Mouse (Mus musculus) brown adipose tissue, adult 24 weeks (tissue): Measurements from ENCODE around the gene Zfp423. TPM values are rescaled to one million over a fixed set of nuclear protein-coding genes. Genes with fewer than 3 reads are reported as not detected.

Experiments
- H3K27ac ChIP-seq: fragments of 200-500 bp; replicated peaks from 2 replicates; pipeline ENCODE4 v1.5.1; 2012; ENCODE audit warnings: low read depth, mild to moderate bottlenecking, low read length
- H3K4me1 ChIP-seq: fragments of 200-500 bp; 2 replicates; pipeline ENCODE4 v1.6.1; 2012; ENCODE audit warnings: low read length, mixed read lengths; ENCODE audit not compliant: control insufficient read depth, insufficient read depth, insufficient read length
- H3K4me3 ChIP-seq: fragments of 200-500 bp; 2 replicates; pipeline ENCODE4 v1.5.1; 2012; ENCODE audit warnings: low read depth, mild to moderate bottlenecking, low read length, moderate library complexity; ENCODE audit not compliant: insufficient read depth
- polyA plus RNA-seq: library from polyadenylated mRNA; stranded (reverse); fragments of >200 nt; gene quantifications from 2 replicates; pipeline ENCODE4 v1.2.4, GENCODE M21; 2012; ENCODE audit not compliant: missing spikeins, insufficient read depth, insufficient read length

Zfp423 gene
- polyA plus RNA-seq, 1 experiment, result 14.0 TPM

DNA sequence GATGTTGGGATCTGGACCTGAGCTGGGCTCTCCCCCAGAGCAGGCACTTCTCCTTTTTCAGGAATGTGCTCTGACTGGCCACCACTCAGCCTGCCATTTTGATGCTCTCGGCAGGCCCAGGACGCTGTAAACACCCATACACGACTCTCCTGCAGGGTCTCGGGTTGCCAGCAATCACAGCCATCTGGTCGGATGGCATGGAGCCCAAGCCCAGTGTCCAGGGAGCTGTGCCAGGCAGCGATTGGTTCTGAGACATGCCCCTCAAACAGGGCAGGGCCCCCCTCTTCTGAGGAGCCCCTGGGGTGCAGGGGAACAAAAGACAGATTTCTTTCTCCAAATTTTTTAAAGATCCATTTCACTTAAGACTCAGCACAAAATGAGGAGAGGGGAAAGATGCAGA is 314.0 kb downstream of the Zfp423 start:
- H3K27ac ChIP-seq, result no peak overlapping the region
- no peaks in the 10 kb centered on the region for H3K4me1 ChIP-seq
- H3K4me3 ChIP-seq, result no peak overlapping the region

DNA sequence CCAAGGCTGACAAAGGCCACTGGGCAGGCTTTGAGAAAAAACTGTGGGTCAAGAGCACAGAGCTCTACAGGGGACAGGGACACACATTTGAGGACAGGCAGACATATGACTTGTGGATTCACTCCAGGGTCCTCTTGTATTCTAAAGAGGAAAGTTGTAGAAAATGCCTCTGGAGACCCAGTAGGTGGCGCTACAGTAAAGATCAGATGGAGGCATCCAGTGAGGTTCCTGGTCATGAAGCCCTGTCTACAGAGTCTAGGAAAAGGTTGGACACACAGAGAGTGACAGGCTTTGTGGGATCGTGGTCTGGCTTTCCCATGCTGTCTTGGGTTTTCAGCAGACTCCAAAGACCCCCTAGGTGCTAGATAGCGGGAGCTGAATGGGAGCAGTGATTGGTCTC is 318.5 kb downstream of the Zfp423 start:
- Histone ChIP-seq H3K4me3 (no peak overlapping the region), H3K4me1 (no peaks in the 10 kb centered on the region), H3K27ac (no peak overlapping the region)

DNA sequence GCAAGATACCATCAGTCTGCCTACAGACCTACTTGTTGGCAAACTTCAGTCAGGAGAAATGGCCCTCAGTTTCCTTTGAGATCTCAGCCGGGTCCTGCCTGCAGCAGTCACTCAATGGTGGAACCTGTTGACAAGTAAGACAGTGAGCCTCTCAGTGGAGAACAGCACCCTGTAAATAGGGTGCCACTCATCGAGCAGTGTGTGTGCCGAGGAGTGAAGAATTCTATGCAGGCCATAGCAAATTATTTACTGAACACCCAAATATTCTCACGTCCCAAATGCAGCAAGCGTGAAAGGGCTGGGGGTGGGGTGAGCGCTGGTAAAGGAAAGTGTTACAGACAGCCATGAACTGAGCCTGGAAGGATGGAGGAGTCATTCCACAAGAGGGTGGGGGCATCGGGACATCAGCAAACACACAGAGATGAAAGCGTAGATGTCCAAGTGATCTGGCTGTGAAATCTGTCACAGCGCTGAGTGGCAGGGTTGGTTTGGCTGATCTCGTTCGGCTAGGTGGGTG is 323.1 kb downstream of the Zfp423 start:
- Histone ChIP-seq H3K4me1 (no peaks in the 10 kb centered on the region), H3K27ac (no peak overlapping the region), H3K4me3 (no peak overlapping the region)

DNA sequence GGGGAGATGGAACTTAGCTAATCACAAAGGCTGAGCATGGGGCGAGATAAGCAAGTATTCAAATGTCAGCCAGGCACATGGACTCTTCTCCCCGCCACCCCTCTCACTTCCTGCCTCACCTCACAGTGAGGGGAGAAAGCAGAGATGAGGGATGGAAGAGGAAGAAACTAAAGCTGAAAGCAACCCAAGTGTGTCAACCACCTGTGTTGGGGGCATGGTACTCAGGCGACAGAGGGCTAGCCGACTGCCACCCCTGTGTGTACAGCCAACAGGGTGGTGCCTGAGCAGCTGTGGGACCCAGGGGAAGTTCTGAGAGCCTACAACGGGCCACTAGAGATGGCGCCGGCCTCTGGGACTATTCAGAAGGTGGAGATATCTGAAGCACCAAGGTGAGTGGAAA is 327.6 kb downstream of the Zfp423 start:
- no peak overlapping the region for H3K4me3 ChIP-seq
- no peak overlapping the region for H3K27ac ChIP-seq
- H3K4me1 ChIP-seq, result no peaks in the 10 kb centered on the region

DNA sequence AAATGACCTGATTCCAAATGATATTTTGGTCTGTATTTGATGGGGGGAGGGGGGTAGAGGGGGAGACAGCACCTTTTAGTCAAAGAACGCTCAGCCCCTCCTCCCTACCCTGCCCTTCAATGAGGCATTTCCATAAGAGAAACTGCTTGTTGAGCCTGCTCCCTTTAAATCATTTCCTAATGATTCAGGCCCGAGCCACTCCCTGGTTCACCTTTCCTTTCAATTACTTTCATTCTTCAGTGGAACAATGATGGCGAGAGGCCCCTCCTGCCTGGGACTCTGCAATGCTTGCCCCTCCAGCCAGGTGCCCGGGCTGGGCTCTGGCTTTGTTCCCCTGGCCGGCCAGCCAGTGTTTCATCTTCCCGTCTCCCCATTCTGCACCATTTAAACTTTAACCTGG is 329.7 kb downstream of the Zfp423 start:
- Histone ChIP-seq H3K4me1 (no peaks in the 10 kb centered on the region), H3K27ac (no peak overlapping the region), H3K4me3 (no peak overlapping the region)

DNA sequence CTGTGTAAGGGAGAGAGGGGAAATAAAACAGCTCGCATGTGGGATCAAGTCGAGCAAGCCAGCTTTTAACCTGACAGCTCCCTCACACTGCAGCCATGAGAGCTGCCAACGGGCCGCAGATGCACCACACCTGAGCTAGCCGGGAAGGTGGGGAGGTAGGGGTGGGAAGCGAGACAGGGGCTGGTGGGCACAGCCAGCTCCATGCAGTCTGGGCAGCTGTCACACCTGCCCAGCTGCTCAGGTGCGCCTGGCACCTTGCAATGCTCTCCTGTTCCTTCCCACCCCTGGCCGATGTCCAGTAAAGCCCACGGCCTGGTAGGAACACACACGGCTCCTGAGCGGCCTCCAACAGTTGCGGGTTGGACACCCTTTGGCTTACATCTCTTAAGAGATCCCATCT is 338.2 kb downstream of the Zfp423 start:
- Histone ChIP-seq H3K4me1 (no peaks in the 10 kb centered on the region), H3K27ac (no peak overlapping the region), H3K4me3 (no peak overlapping the region)

DNA sequence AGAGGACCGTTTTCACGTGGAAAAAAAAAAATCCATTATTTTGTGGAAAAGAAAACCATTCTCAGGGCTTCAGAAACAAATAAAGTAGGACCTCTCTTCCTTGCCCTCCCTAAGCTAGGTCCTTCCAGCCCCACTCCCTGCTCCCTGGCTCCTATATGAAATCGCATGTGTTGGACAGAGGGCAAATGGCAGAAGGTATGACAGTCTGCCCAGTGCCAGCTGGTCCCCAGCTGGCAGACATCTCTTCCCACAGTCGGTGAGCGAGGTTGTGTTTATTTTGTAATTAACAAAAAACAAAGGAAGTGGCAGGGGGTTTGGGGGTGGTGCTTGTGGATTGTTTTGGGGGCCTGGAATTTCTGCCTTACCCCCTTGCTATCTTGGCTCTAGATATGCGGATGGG is 339.2 kb downstream of the Zfp423 start:
- no peaks in the 10 kb centered on the region for H3K4me1 ChIP-seq
- H3K4me3 ChIP-seq, result no peak overlapping the region
- H3K27ac ChIP-seq, result no peak overlapping the region

DNA sequence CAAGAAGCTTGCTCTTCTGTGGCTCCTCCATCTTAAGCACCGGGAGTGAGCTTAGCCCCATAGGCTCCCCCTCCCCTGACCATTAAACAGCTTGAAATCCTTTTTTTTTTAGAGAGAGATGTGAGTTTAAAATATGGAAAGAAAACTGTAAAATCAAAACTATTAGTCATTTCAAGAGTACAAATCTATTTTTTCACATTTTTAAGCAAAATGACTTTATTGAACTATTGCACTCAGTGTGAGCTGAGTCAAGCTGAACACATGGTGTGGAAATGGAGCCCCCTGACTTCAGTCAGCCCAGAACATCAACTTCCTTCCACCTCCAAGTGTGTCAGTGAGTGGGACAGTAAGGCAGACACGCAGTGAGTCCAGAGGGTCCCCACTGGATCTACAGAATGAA is 339.9 kb downstream of the Zfp423 start:
- H3K4me3 ChIP-seq, result no peak overlapping the region
- H3K27ac ChIP-seq, result no peak overlapping the region
- no peaks in the 10 kb centered on the region for H3K4me1 ChIP-seq

DNA sequence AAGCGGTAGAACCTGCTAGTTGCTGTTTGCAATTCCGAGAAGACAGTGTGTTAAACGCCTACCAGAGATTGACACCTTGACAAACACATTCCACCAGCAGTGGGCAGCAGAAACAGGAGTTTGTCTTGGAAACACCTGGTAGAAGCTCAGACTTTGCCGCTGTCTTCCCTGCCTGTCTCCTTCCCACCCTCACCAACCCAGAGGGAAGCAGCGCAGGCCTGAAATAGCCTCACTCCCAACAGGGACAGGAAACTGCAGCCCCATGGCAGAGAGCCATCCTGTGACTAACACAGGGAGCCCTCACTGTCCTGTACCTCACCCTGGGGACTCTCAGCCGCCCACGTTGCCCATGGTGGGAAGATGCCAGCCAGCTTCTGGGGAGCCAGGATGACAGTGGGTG is 340.3 kb downstream of the Zfp423 start:
- Histone ChIP-seq H3K27ac (no peak overlapping the region), H3K4me1 (no peaks in the 10 kb centered on the region), H3K4me3 (no peak overlapping the region)

DNA sequence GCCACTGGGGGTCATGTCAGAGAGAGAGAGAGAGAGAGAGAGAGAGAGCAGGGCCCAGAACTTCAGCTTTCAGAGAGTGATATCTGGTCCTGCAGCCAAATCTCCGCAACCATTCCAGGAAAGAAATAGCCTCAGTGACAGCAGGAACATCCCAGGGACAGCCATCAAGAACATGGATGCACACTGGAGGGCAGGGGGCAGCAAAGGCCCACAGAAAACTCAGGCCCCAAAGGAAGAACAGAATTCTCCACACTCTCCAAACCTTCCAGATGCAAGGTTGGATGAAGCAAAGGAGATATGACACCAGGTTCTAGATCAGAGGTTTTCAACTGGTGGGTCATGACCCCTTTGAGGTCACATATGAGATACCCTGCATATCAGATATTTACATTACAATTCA is 345.7 kb downstream of the Zfp423 start:
- no peak overlapping the region for H3K4me3 ChIP-seq
- no peaks in the 10 kb centered on the region for H3K4me1 ChIP-seq
- H3K27ac ChIP-seq, result no peak overlapping the region

Other genes starting within 250 kb of the Zfp423 start
- 31.8 and 40.7 TPM in 2 replicates for gene Cnep1r1, start 159.2 kb upstream of the Zfp423 start, polyA plus RNA-seq
- gene Heatr3, start 178.3 kb upstream of the Zfp423 start, polyA plus RNA-seq, result 9.0 and 15.1 TPM in 2 replicates
- 15.1 and 22.6 TPM in 2 replicates for gene Tent4b, start 239.6 kb upstream of the Zfp423 start, polyA plus RNA-seq